Mouse (Mus musculus): ENCODE data around the gene Gnaz.

Gnaz gene

DNA sequence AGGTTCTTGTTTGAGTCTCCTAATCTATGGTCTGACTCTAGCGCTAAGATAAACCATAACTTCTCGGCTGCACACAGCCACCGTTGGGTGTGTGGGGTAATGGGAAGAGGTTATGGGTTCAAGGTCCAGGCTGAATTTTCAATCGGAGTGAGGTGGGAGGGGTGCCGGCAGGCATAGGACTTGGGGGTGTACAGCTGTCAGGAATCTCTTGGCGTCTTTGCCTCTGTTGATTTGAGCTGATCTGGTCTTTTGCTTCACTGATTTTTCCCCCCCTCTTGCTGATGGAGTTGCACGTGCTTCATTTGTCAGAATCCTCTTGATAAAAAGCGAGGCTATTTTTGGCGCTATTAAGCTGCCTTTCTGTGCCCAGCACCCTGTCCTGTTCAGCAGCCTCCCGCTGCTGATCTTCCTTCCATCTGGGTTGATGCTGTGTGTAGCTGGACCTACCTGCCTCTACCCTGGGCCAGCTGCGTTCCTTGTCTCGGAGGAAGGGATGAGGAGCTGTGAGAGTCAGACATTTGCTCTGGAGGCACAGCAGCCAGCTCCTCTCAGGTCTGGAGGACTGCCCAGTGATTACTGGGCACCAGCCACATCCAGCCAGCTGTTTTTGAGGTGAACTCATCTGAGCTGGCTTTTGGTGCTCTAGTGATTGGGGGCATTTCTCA is 96.5 kb downstream of the Gnaz start:
- no peak for DNase-seq

- no peak for DNase-seq
Observed at GRCm38 (mm10) chr10:75065691-75066090, 98.7 kb downstream of the Gnaz start.
